Mouse (Mus musculus) limb, embryonic 13.5 days (tissue): ENCODE results near the gene Avil. TPM values are rescaled to one million over a fixed set of nuclear protein-coding genes. Genes with fewer than 3 reads are reported as not detected.
A peak's percentile ranks its signal among the peaks of the same experiment; 100 is the strongest.

Experiments used
- ATAC-seq: fragments of 200-750 bp; cut with Nextera tagmentation; 2 replicates; pipeline ENCODE4 v1.8.0; 2017; ENCODE audit warnings: low read depth, moderate number of reproducible peaks, moderate TSS enrichment; ENCODE audit not compliant: low FRiP score
- H3K27ac ChIP-seq: fragments of 300-500 bp; sonication (generic); 2 replicates; pipeline ENCODE4 v1.5.1; 2015; ENCODE audit warnings: inconsistent platforms, mild to moderate bottlenecking, moderate library complexity
- H3K27me3 ChIP-seq: fragments of 300-500 bp; sonication (generic); 2 replicates; pipeline ENCODE4 v1.6.1; 2015; ENCODE audit warnings: mild to moderate bottlenecking, inconsistent platforms
- H3K36me3 ChIP-seq: fragments of 300-500 bp; sonication (generic); 2 replicates; pipeline ENCODE4 v1.6.1; 2015; ENCODE audit warnings: inconsistent platforms, mild to moderate bottlenecking, moderate library complexity
- H3K4me1 ChIP-seq: fragments of 300-500 bp; sonication (generic); 2 replicates; pipeline ENCODE4 v1.6.1; 2015; ENCODE audit warnings: inconsistent platforms
- H3K4me2 ChIP-seq: fragments of 300-500 bp; sonication (generic); replicated peaks from 2 replicates; pipeline ENCODE4 v1.6.1; 2015; ENCODE audit warnings: inconsistent platforms, mild to moderate bottlenecking, moderate library complexity
- H3K4me3 ChIP-seq: fragments of 300-500 bp; sonication (generic); 2 replicates; pipeline ENCODE4 v1.5.1; 2015; ENCODE audit warnings: moderate library complexity, mild to moderate bottlenecking, inconsistent platforms
- H3K9ac ChIP-seq: fragments of 300-500 bp; sonication (generic); 2 replicates; pipeline ENCODE4 v1.6.1; 2015; ENCODE audit warnings: mild to moderate bottlenecking, inconsistent platforms
- H3K9me3 ChIP-seq: fragments of 300-500 bp; sonication (generic); 2 replicates; pipeline ENCODE4 v1.6.1; 2016; ENCODE audit warnings: inconsistent platforms
- WGBS: fragments of 180-500 bp; shearing (Covaris S2); methylation state at CpG from one replicate; pipeline ENCODE4 v1.1.7; 2015; 5-methylcytosine and 5-hydroxymethylcytosine counted together
- polyA plus RNA-seq: library from polyadenylated mRNA; unstranded; fragments of >200 nt; fragmentation: Nextera tagmentation; extraction: Ambion mirVana; gene quantifications from 2 replicates; pipeline ENCODE4 v1.2.1, GENCODE M21; 2015

The Avil gene
- polyA plus RNA-seq, 1 experiment from 2014 or later: 0.56 TPM

GRCm38 (mm10) chr10:127040569-127041214 is 40.2 kb downstream of the Avil start:
- peak overlapping the region; percentile 79 for H3K4me3 ChIP-seq
- peak; percentile 26 for ATAC-seq
- H3K27ac ChIP-seq: peak overlapping the region; percentile 69
- H3K4me2 ChIP-seq: peak overlapping the region; percentile 97
- peak overlapping the region; percentile 79 for H3K9ac ChIP-seq
- WGBS: 1% methylated on average over 20 of the region's 20 CpGs
- H3K4me1 ChIP-seq: peaks cover 19% of the 10 kb centered on the region
- H3K36me3 ChIP-seq: peaks cover 21% of the 10 kb centered on the region
- H3K27me3 ChIP-seq: peaks cover 11% of the 10 kb centered on the region
- no peaks in the 10 kb centered on the region for H3K9me3 ChIP-seq

DNA sequence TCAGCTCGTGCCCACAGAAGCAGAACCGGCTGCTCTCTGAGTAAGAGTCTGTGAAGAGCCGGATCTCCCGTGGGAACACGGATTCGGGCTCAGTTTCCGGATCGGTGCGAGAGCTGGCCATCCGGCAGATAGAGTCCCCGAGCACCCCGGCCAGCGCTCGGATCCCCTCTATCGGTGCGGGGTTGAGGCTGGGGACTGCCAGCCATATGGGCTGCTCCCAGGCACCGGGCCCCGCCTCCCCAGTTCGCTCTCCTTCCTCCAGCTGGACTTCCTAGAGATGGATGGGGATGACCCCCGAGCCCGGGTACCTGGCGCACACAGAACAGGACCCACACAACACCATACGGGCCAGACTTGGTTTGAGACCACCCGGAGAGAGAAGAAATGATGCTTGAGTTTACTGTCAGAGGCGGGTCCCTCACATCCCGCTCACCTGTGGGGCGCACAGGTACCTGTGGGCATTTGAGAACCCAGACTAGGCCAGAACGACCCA is 40.8 kb downstream of the Avil start, which contains the start of the genes Mettl1 and Eef1akmt3:
Gene Mettl1, plus strand, starts transcription at position 141 of the 493 bp plus-strand sequence.
Gene Eef1akmt3, minus strand, starts transcription at position 240 of the 493 bp plus-strand sequence.
- Histone ChIP-seq H3K27me3 (peaks cover 12% of the 10 kb centered on the region), H3K4me1 (peaks cover 19% of the 10 kb centered on the region), H3K4me2 (peak within 1 kb of the TSS; percentile 97), H3K27ac (peak within 1 kb of the TSS; percentile 69), H3K9me3 (no peaks in the 10 kb centered on the region), H3K4me3 (peak within 1 kb of the TSS; percentile 79), H3K9ac (peak within 1 kb of the TSS; percentile 79), H3K36me3 (peaks cover 24% of the 10 kb centered on the region)
- WGBS: under 1% methylated on average over 28 of the region's 28 CpGs
- peak; percentile 58 for ATAC-seq

- Histone ChIP-seq H3K4me2 (peak overlapping the region; percentile 97), H3K9me3 (no peaks in the 10 kb centered on the region), H3K27me3 (peaks cover 17% of the 10 kb centered on the region), H3K4me1 (peaks cover 19% of the 10 kb centered on the region), H3K36me3 (peaks cover 30% of the 10 kb centered on the region), H3K9ac (peak overlapping the region; percentile 79), H3K4me3 (peak overlapping the region; percentile 79), H3K27ac (peak overlapping the region; percentile 69)
- under 1% methylated on average over 44 of the region's 44 CpGs for WGBS
- ATAC-seq: peak; percentile 90
Observed at GRCm38 (mm10) chr10:127041774-127042338, 41.3 kb downstream of the Avil start.

- ATAC-seq: no peak
- Histone ChIP-seq H3K9ac (peak overlapping the region; percentile 79), H3K4me2 (peak overlapping the region; percentile 97), H3K4me1 (peaks cover 19% of the 10 kb centered on the region), H3K9me3 (no peaks in the 10 kb centered on the region), H3K4me3 (peak overlapping the region; percentile 79), H3K36me3 (peaks cover 34% of the 10 kb centered on the region), H3K27me3 (peaks cover 24% of the 10 kb centered on the region), H3K27ac (peak overlapping the region; percentile 69; the same call in 1 of the 2 replicates)
- WGBS: 16% methylated on average over 5 of the region's 5 CpGs
Observed at GRCm38 (mm10) chr10:127042468-127043115, 42.1 kb downstream of the Avil start.

DNA sequence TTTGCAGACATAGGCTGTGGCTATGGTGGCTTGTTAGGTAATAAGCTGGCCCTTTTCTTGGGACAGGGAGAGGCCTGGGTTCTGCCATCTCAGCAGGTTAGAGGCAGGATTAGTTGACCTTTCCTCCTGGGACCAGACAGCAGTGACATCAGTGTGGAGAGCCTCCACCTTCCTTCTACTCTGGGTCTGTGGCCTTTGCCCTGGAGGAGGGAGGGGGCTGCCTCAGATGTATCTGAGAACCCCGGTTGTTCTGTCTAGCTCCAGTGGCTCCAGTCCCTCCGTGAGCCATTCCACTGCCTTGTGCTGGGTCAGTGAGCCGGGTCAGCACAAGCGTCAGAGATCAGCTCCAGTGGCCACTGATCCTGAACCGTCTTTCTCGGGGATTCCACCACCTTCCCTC is 42.7 kb downstream of the Avil start:
- H3K4me2 ChIP-seq: peak overlapping the region; percentile 97
- H3K9ac ChIP-seq: peak overlapping the region; percentile 13; the same call in 1 of the 2 replicates
- H3K4me3 ChIP-seq: no peak overlapping the region
- no peaks in the 10 kb centered on the region for H3K9me3 ChIP-seq
- ATAC-seq: no peak
- H3K27ac ChIP-seq: no peak overlapping the region
- peaks cover 30% of the 10 kb centered on the region for H3K27me3 ChIP-seq
- peaks cover 34% of the 10 kb centered on the region for H3K36me3 ChIP-seq
- H3K4me1 ChIP-seq: peaks cover 19% of the 10 kb centered on the region
- WGBS: 88% methylated on average over 6 of the region's 6 CpGs

- H3K4me1 ChIP-seq: peaks cover 32% of the 10 kb centered on the region
- peaks cover 34% of the 10 kb centered on the region for H3K36me3 ChIP-seq
- H3K27ac ChIP-seq: no peak within 1 kb of the TSS
- 29% methylated on average over 5 of the region's 5 CpGs for WGBS
- ATAC-seq: no peak
- peaks cover 65% of the 10 kb centered on the region for H3K27me3 ChIP-seq
- no peaks in the 10 kb centered on the region for H3K9me3 ChIP-seq
- peak within 1 kb of the TSS; percentile 47 for H3K4me2 ChIP-seq
- H3K9ac ChIP-seq: peak within 1 kb of the TSS; percentile 19; the same call in 1 of the 2 replicates
- peak within 1 kb of the TSS; percentile 20 for H3K4me3 ChIP-seq
Observed at GRCm38 (mm10) chr10:127047954-127048353, 47.4 kb downstream of the Avil start, which contains the start of gene Cyp27b1. TSS of gene Cyp27b1 (plus strand) at chr10:127048250.

DNA sequence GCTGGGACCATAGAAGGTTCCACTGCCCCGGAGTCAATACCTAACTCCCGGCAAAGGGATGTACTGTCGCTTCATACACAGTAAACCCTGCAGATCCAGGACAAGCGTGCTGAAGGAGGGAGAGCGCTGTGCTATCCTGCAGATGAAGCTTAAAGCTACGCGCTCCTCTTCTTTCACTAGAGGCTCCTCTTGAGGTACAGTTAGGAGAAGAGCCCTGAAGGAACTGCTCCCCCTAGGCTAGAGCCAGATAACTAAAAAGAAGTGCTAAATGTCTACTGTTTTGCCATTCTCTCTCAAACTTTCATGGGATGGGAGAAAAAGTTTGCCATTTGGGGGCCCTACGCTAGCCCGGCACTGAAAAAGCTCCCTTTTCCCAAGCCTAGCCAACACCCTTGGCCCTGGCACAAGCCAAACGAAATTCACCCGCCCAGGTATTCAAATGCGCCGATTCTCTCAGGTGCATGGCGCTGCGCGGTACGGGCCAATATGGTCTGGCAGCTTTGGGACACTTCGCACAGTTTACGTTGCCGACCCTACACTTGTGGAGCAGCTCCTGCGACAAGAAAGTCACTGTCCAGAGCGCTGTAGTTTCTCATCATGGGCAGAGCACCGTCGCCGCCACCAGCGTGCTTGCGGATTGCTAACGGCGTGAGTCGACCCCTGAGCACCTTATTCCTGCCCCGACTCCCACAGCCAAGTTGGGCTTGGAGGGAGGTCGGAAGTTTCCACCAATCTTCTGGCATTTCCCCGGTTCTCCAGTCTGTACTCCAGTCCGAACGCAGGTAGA is 48.3 kb downstream of the Avil start:
- H3K4me2 ChIP-seq: peak overlapping the region; percentile 47
- WGBS: 4% methylated on average over 35 of the region's 35 CpGs

GRCm38 (mm10) chr10:127049395-127050118 is 49.0 kb downstream of the Avil start:
- ATAC-seq: no peak
- H3K4me3 ChIP-seq: peak overlapping the region; percentile 20
- H3K36me3 ChIP-seq: peaks cover 32% of the 10 kb centered on the region
- WGBS: 2% methylated on average over 29 of the region's 29 CpGs
- no peaks in the 10 kb centered on the region for H3K9me3 ChIP-seq
- peak overlapping the region; percentile 47 for H3K4me2 ChIP-seq
- H3K27ac ChIP-seq: no peak overlapping the region
- H3K4me1 ChIP-seq: peaks cover 28% of the 10 kb centered on the region
- H3K9ac ChIP-seq: peak overlapping the region; percentile 19; the same call in 1 of the 2 replicates
- H3K27me3 ChIP-seq: peaks cover 73% of the 10 kb centered on the region

More for the DNA sequence above, 48.3 kb downstream of the Avil start:
- H3K36me3 ChIP-seq: peaks cover 31% of the 10 kb centered on the region
- peak overlapping the region; percentile 20 for H3K4me3 ChIP-seq
- peaks cover 68% of the 10 kb centered on the region for H3K27me3 ChIP-seq
- H3K27ac ChIP-seq: no peak overlapping the region
- H3K4me1 ChIP-seq: peaks cover 28% of the 10 kb centered on the region
- H3K9ac ChIP-seq: peak overlapping the region; percentile 19; the same call in 1 of the 2 replicates
- no peaks in the 10 kb centered on the region for H3K9me3 ChIP-seq
- no peak for ATAC-seq

GRCm38 (mm10) chr10:127050119-127050474 is 49.6 kb downstream of the Avil start:
- Histone ChIP-seq H3K4me3 (peak overlapping the region; percentile 20; the same call in 1 of the 2 replicates), H3K27me3 (peaks cover 73% of the 10 kb centered on the region), H3K4me2 (peak overlapping the region; percentile 47; the same call in 1 of the 2 replicates), H3K27ac (no peak overlapping the region), H3K36me3 (peaks cover 28% of the 10 kb centered on the region), H3K9me3 (no peaks in the 10 kb centered on the region), H3K9ac (no peak overlapping the region), H3K4me1 (peaks cover 28% of the 10 kb centered on the region)
- ATAC-seq: no peak
- WGBS: 18% methylated on average over 10 of the region's 10 CpGs

DNA sequence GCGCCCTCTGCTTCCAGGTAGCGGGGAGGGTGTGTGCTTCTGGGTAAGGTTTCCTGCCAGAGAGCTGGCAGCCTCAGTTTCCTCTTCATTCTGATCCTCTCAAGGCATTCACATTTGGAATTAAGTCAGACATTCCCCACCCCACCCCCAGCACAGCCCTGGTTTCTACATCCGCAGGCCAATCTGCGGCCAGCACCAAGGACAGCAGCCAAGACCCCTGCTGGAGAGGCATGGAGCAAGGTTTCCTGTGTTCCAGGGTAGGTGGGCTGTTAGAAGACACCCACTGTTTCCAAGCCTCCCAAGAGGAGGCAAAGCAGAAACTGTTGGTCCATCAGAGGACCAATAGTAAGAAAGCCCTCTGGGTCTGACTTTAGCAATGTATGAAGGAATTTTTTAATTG is 54.1 kb downstream of the Avil start:
- Histone ChIP-seq H3K9ac (no peak overlapping the region), H3K4me2 (no peak overlapping the region), H3K36me3 (peaks cover 39% of the 10 kb centered on the region), H3K4me1 (peaks cover 28% of the 10 kb centered on the region), H3K27ac (no peak overlapping the region), H3K9me3 (no peaks in the 10 kb centered on the region), H3K4me3 (no peak overlapping the region), H3K27me3 (peaks cover 50% of the 10 kb centered on the region)
- no peak for ATAC-seq
- WGBS: 66% methylated on average over 4 of the region's 4 CpGs

DNA sequence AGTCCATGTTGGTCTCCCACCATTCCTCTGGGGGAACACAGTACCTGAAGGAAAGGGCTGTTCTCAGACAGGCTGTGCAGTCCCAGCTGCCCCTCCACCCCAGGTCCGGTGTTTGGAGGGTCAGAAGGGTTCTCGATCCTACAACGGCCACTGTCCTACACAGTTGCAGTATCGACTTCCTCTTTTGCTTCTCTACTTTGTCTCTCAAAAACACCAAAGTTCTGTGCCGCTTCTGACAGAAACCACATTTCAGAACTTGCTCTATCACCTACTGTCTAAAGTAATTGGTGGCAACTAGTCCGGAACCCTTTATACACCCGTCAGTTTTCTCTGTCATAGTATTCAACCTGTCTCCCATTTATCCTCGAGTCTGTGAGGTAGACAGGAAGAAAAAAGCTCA is 54.9 kb downstream of the Avil start:
- peaks cover 23% of the 10 kb centered on the region for H3K4me1 ChIP-seq
- no peak overlapping the region for H3K27ac ChIP-seq
- WGBS: 82% methylated on average over 8 of the region's 8 CpGs
- no peak for ATAC-seq
- peaks cover 46% of the 10 kb centered on the region for H3K27me3 ChIP-seq
- H3K9ac ChIP-seq: no peak overlapping the region
- H3K9me3 ChIP-seq: no peaks in the 10 kb centered on the region
- no peak overlapping the region for H3K4me3 ChIP-seq
- H3K36me3 ChIP-seq: peaks cover 39% of the 10 kb centered on the region
- H3K4me2 ChIP-seq: no peak overlapping the region
